Mouse (Mus musculus) neural tube, embryonic 12.5 days (tissue): ENCODE results near the gene Klhdc1. TPM values are rescaled to one million over a fixed set of nuclear protein-coding genes. Genes with fewer than 3 reads are reported as not detected.
A peak's percentile ranks its signal among the peaks of the same experiment; 100 is the strongest.

Experiments used
- ATAC-seq: fragments of 200-750 bp; cut with Nextera tagmentation; 2 replicates; pipeline ENCODE4 v1.8.0; 2017; ENCODE audit warnings: low read depth, mild to moderate bottlenecking, moderate TSS enrichment, moderate library complexity; ENCODE audit not compliant: low FRiP score
- H3K27ac ChIP-seq: fragments of 300-500 bp; sonication (generic); 2 replicates; pipeline ENCODE4 v1.5.1; 2016
- H3K27me3 ChIP-seq: fragments of 300-500 bp; sonication (generic); replicated peaks from 2 replicates; pipeline ENCODE4 v1.6.1; 2016; ENCODE audit warnings: mild to moderate bottlenecking
- H3K36me3 ChIP-seq: fragments of 300-500 bp; sonication (generic); 2 replicates; pipeline ENCODE4 v1.6.1; 2016; ENCODE audit warnings: mild to moderate bottlenecking
- H3K4me1 ChIP-seq: fragments of 300-500 bp; sonication (generic); 2 replicates; pipeline ENCODE4 v1.6.1; 2016
- H3K4me2 ChIP-seq: fragments of 300-500 bp; sonication (generic); replicated peaks from 2 replicates; pipeline ENCODE4 v1.6.1; 2016; ENCODE audit warnings: mild to moderate bottlenecking
- H3K4me3 ChIP-seq: fragments of 300-500 bp; sonication (generic); 2 replicates; pipeline ENCODE4 v1.5.1; 2016
- H3K9ac ChIP-seq: fragments of 300-500 bp; sonication (generic); 2 replicates; pipeline ENCODE4 v1.6.1; 2016; ENCODE audit warnings: mild to moderate bottlenecking
- H3K9me3 ChIP-seq: fragments of 300-500 bp; sonication (generic); 2 replicates; pipeline ENCODE4 v1.6.1; 2016; ENCODE audit warnings: mild to moderate bottlenecking
- WGBS: fragments of 180-500 bp; shearing (Covaris S2); methylation state at CpG from one replicate; pipeline ENCODE4 v1.1.7; 2016; 5-methylcytosine and 5-hydroxymethylcytosine counted together
- polyA plus RNA-seq: library from polyadenylated mRNA; unstranded; fragments of >200 nt; fragmentation: Nextera tagmentation; extraction: Ambion mirVana; gene quantifications from 2 replicates; pipeline ENCODE4 v1.2.1, GENCODE M21; 2016

Klhdc1 gene
- polyA plus RNA-seq, 1 experiment from 2014 or later = 5.7 TPM

DNA sequence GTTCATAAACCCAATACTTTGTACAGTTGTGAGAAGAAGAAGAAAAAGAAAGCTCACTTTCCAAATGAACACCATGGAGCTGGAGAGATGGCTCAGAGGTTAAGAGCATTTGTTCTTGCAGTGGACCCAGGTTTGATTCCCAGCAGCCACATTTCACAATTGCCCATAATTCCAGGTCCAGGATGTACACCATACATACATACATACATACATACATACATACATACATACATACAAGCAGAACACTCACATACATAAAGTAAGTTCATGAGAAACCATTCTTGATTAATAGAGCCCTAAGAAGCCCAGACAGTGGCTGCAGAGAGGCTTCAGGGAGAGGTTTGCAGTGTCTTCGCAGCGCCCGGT lies 412 bp downstream of the Klhdc1 start:
- Histone ChIP-seq H3K36me3 (no peaks in the 10 kb centered on the region), H3K27ac (0 out of 2 replicates have a peak overlapping the region, but pooled peaks have one; percentile 16), H3K27me3 (no peaks in the 10 kb centered on the region), H3K4me3 (peak overlapping the region; percentile 61), H3K4me2 (peak overlapping the region; percentile 75), H3K9ac (peak overlapping the region; percentile 77), H3K9me3 (no peaks in the 10 kb centered on the region), H3K4me1 (peaks cover 9% of the 10 kb centered on the region)
- WGBS = 1% methylated on average over 3 of the region's 3 CpGs
- ATAC-seq = no peak; the same call in 1 of the 2 replicates

DNA sequence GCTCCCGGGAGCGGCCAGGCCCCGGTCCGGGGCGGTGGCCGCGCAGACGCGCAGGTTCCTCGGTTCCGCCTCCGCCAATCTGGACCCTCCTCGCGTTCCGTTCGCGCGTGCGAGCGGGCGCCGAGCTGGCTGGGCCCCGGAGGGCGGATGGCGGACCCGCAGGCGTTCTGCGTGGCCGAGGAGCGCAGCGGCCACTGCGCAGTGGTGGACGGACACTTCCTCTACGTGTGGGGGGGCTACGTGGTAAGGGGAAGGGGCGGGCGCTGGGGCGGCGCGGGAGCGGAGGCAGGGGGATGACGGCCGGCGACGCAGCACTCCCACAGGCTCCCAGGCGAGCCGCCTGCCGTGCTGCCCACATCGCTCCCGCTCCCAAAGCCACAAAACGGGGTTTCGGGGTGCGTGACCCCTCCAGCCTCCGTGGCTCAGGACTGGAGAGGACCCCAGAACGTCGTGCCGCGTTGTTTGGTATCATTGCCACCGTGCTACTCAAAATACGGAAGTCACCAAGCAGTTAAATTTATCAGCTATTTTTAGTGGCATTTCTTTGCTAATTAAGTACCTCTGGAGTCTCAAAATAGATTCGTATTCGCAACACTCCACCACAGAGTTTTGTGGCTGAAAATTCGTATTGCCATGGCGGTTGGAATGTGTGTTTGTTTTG lies 925 bp downstream of the Klhdc1 start:
- ATAC-seq = peak; percentile 93
- H3K27me3 ChIP-seq = no peaks in the 10 kb centered on the region
- peaks cover 9% of the 10 kb centered on the region for H3K4me1 ChIP-seq
- peak overlapping the region; percentile 61 for H3K4me3 ChIP-seq
- under 1% methylated on average over 64 of the region's 64 CpGs for WGBS
- peak overlapping the region; percentile 75 for H3K4me2 ChIP-seq
- peak overlapping the region; percentile 77 for H3K9ac ChIP-seq
- no peaks in the 10 kb centered on the region for H3K36me3 ChIP-seq
- no peaks in the 10 kb centered on the region for H3K9me3 ChIP-seq
- H3K27ac ChIP-seq = 0 out of 2 replicates have a peak overlapping the region, but pooled peaks have one; percentile 16

DNA sequence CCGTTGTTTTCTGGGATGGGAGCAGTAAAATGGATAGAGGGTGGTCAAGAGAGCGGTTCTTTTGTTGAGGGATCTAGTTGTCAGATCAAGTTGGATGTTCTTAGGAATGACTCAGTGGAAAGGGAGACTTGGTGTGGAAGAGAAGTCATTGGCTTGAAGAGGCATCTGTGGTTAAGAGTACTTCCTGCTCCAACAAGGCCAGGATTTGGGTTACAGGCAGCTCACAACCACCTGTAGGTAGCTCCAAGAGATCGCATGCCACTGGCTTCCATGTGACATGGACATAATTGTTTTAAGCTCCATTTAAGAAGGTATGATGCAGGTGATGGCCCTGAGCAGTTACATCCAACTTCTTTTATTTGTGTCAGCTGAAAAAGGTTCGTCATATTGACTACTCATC lies 8.8 kb downstream of the Klhdc1 start:
- H3K27ac ChIP-seq = no peak overlapping the region
- no peaks in the 10 kb centered on the region for H3K27me3 ChIP-seq
- H3K9me3 ChIP-seq = no peaks in the 10 kb centered on the region
- H3K4me2 ChIP-seq = no peak overlapping the region
- no peak overlapping the region for H3K9ac ChIP-seq
- ATAC-seq = no peak
- no peaks in the 10 kb centered on the region for H3K36me3 ChIP-seq
- WGBS = 80% methylated on average over 4 of the region's 4 CpGs
- H3K4me3 ChIP-seq = no peak overlapping the region
- H3K4me1 ChIP-seq = no peaks in the 10 kb centered on the region

DNA sequence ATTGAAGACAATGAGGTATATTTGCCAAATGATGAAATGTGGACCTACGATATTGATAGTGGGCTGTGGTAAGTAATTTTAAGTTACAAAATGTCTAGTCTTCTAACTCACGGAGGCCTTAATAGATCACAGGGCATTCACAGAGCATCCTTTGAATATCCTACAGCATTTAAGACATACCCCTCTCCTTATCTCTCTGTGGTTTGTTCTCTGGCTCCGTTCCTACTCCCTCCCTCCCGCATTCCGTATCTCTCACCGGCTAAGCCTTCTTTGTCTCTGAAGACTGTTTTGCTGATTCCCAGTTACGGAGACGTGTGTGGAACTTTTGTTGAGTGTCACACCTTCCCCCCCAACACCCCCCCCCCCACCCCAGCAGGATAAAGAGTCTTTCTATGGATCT lies 9.8 kb downstream of the Klhdc1 start:
- Histone ChIP-seq H3K4me1 (no peaks in the 10 kb centered on the region), H3K36me3 (no peaks in the 10 kb centered on the region), H3K4me2 (no peak overlapping the region), H3K9ac (no peak overlapping the region), H3K27ac (no peak overlapping the region), H3K9me3 (no peaks in the 10 kb centered on the region), H3K27me3 (no peaks in the 10 kb centered on the region), H3K4me3 (no peak overlapping the region)
- 90% methylated on average over 8 of the region's 8 CpGs for WGBS
- ATAC-seq = no peak

DNA sequence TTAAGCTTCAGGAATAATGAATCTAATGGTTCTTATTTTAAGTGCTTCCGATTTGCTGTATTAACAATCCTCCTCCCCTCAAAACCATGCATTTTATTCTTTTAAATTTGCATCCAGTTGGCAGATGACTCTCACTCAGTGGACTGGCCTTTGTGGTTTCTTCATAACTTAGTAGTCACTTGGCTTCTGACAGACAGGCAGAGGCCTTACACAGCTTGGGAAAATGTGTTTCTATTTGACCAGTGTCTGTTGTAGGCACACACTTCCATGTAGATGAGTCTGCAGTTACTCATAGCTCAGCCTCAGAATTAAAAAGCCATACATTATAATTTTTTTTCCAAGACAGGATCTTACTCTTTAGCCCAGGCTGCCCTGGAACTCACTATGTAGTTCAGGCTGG lies 12.8 kb downstream of the Klhdc1 start:
- Histone ChIP-seq H3K4me1 (no peaks in the 10 kb centered on the region), H3K36me3 (no peaks in the 10 kb centered on the region)

DNA sequence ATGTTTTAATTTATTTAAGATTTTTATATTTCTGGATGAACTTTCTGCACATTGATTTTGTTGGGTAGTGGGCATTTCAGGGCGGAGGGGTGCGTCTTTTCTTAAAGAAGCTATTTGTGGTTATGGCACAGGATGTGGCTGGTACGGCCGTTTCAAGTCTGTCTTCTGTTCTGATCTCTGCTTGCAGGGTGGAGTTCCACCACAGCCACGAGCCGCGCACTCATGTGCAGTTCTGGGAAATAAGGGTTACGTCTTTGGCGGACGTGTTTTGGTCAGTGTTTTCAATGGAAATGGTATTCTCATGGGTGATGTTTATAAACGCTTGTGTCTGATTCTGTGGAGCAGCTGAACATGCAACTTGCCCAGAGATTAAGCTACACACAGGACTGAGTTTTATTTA lies 16.9 kb downstream of the Klhdc1 start:
- Histone ChIP-seq H3K4me3 (no peak overlapping the region), H3K9me3 (no peaks in the 10 kb centered on the region), H3K4me1 (no peaks in the 10 kb centered on the region), H3K27ac (no peak overlapping the region), H3K36me3 (no peaks in the 10 kb centered on the region), H3K4me2 (no peak overlapping the region), H3K9ac (no peak overlapping the region), H3K27me3 (no peaks in the 10 kb centered on the region)
- 92% methylated on average over 11 of the region's 11 CpGs for WGBS
- ATAC-seq = no peak

More for the DNA sequence above, 12.8 kb downstream of the Klhdc1 start:
- ATAC-seq = no peak
- no peak overlapping the region for H3K4me3 ChIP-seq
- H3K4me2 ChIP-seq = no peak overlapping the region
- H3K9me3 ChIP-seq = no peaks in the 10 kb centered on the region
- no peak overlapping the region for H3K27ac ChIP-seq
- no peaks in the 10 kb centered on the region for H3K27me3 ChIP-seq
- no peak overlapping the region for H3K9ac ChIP-seq
- WGBS = 95% methylated on average over 1 of the region's 1 CpGs

DNA sequence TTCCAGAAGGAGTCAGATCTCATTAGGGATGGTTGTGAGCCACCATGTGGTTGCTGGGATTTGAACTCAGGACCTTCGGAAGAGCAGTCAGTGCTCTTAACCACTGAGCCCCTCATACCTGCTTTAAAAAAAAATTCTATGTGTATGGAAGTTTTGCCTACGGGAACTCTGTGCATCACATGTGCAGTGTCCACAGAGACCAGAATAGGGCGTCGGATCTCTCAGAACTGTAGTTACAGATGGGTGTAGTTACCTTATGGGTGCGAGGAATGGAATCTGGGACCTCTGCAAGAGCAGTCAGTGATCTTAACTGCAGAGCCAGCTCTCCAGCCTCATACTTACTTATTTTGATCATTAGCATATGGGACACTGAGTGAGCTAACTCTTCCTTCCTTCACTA lies 21.3 kb downstream of the Klhdc1 start:
- no peaks in the 10 kb centered on the region for H3K27me3 ChIP-seq
- H3K4me3 ChIP-seq = no peak overlapping the region
- H3K36me3 ChIP-seq = no peaks in the 10 kb centered on the region
- H3K27ac ChIP-seq = no peak overlapping the region
- no peaks in the 10 kb centered on the region for H3K9me3 ChIP-seq
- WGBS = 95% methylated on average over 5 of the region's 5 CpGs
- no peaks in the 10 kb centered on the region for H3K4me1 ChIP-seq
- no peak for ATAC-seq
- H3K4me2 ChIP-seq = no peak overlapping the region
- no peak overlapping the region for H3K9ac ChIP-seq

DNA sequence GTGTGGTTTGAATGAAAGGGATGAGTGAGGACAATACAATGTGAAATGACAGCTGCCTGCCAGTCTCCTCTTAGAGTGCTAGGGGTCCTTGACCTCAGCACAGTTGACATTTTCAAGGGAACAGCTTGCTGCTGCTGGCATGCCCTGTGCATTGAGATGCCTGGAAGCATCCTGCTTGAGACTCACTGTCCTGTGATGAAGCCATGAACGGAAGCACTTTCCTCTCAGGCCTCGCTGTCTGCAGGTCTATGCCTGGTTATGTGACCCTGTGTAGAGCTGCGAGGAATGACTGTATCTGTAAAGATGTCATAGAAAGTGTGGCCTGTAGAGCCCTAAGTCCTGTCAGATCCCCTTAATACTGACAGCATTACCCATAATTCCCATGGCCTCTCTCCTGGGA lies 24.1 kb downstream of the Klhdc1 start:
- H3K4me3 ChIP-seq = no peak overlapping the region
- H3K4me1 ChIP-seq = no peaks in the 10 kb centered on the region
- no peaks in the 10 kb centered on the region for H3K36me3 ChIP-seq
- ATAC-seq = no peak
- WGBS = 93% methylated on average over 3 of the region's 3 CpGs
- no peak overlapping the region for H3K9ac ChIP-seq
- no peaks in the 10 kb centered on the region for H3K9me3 ChIP-seq
- no peak overlapping the region for H3K27ac ChIP-seq
- H3K4me2 ChIP-seq = no peak overlapping the region
- no peaks in the 10 kb centered on the region for H3K27me3 ChIP-seq

DNA sequence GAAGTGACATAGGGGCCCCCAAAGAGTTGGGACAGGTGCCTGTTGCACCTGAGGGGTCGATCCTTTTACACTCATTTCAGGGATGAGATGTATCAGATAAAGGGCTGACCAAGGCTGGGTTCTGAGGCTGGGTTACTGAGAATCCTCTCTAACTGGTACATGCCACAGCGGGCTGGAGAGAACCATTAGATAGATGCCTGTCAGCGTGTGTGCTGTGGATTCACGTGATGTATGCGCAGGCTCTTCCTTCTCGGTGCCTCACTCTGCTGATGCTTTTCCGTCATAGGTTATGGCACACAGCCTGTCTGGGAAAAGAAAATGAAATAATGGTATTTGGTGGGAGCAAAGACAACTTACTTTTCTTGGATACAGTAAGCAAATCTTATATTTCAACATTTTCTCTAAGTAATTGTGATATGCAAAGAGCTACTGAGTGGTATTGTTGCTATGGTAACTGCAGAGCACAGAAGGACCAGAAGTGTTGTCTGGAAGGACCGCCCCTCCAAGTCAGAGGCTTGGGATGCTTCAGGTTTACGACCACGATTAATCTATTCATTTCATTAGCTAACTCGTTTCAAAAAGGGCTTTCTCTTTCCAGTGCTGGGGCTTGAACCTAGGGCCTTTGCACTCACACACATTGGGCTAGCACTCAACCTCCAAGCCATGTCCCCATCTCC lies 27.1 kb downstream of the Klhdc1 start:
- no peak overlapping the region for H3K4me2 ChIP-seq
- no peaks in the 10 kb centered on the region for H3K36me3 ChIP-seq
- H3K9ac ChIP-seq = no peak overlapping the region
- H3K4me3 ChIP-seq = no peak overlapping the region
- H3K9me3 ChIP-seq = no peaks in the 10 kb centered on the region
- 71% methylated on average over 11 of the region's 11 CpGs for WGBS
- H3K27ac ChIP-seq = no peak overlapping the region
- no peaks in the 10 kb centered on the region for H3K27me3 ChIP-seq
- no peak for ATAC-seq
- no peaks in the 10 kb centered on the region for H3K4me1 ChIP-seq

DNA sequence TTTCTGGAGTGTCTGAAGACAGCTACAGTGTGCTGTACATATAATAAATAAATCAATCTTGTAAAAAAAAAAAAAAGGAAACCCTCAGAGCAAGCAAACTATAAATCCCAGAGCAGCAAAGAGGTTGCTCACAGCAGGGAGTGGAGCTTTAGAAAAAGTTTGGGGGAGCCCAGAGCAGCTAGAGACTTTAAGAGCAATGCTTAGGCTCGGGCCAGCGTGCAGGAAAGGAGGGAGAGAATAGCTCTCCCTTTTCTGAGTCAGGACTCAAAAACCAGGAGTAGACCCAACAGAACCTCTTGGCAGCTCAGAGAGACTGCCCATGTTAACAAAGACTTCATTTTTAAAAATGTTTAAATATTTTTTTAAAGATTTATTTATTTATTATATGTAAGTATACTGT lies 28.0 kb downstream of the Klhdc1 start:
- WGBS = 61% methylated on average over 2 of the region's 2 CpGs
- H3K4me1 ChIP-seq = no peaks in the 10 kb centered on the region
- no peak overlapping the region for H3K4me2 ChIP-seq
- no peak for ATAC-seq
- H3K27ac ChIP-seq = no peak overlapping the region
- no peaks in the 10 kb centered on the region for H3K9me3 ChIP-seq
- H3K36me3 ChIP-seq = no peaks in the 10 kb centered on the region
- H3K4me3 ChIP-seq = no peak overlapping the region
- H3K27me3 ChIP-seq = no peaks in the 10 kb centered on the region
- no peak overlapping the region for H3K9ac ChIP-seq

DNA sequence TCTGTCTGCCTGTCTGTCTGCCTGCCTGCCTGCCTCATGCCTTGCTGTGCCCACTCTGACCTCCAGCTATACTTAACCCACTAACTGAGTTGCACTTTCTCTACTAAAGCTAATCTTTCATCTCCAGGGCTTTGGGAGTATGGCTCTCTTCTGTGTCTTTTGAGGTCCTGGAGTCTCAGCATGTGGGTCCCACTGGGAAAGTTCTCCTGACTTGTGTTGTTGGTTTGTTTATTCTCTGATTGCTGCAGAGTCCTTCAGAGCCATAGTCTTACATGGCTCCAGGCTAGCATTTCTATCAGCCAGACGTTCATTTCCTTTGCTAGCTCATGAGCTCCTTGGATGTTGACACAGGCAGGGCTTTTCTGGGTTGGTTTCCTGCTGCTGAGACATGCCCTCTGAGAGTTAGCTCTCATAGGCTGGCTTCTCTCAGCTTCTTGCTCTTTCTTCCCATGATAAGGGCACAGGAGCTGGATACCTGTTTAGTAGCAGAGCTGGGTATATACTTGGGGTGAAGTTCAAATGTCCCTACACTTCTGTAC lies 39.0 kb downstream of the Klhdc1 start:
- WGBS = 65% methylated on average over 1 of the region's 1 CpGs
- H3K4me1 ChIP-seq = no peaks in the 10 kb centered on the region
- ATAC-seq = no peak
- no peak overlapping the region for H3K4me2 ChIP-seq
- no peak overlapping the region for H3K27ac ChIP-seq
- no peaks in the 10 kb centered on the region for H3K36me3 ChIP-seq
- H3K9me3 ChIP-seq = 0 out of 2 replicates have a peak, but pooled peaks cover 3% of the 10 kb centered on the region
- H3K27me3 ChIP-seq = no peaks in the 10 kb centered on the region
- no peak overlapping the region for H3K4me3 ChIP-seq
- H3K9ac ChIP-seq = no peak overlapping the region

DNA sequence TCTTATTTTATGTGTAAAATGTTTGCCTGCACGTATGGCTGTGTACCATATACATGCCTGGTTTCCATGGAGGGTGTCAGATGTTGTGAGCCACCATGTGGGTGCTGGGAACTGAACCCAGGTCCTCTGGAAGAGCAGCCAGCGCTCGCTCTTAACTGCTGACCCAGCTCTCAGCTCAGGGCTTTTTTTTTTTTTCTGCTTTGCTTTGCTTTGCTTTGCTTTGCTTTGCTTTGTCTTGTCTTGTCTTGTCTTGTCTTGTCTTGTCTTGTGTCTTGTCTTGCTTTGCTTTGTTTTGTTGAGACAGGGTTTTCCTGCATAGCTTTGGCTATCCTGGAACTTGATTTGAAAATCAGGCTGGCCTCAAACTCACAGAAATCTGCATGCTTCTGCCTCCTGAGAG lies 39.9 kb downstream of the Klhdc1 start:
- ATAC-seq = no peak
- H3K4me1 ChIP-seq = no peaks in the 10 kb centered on the region

More for the DNA sequence above, 39.9 kb downstream of the Klhdc1 start:
- 92% methylated on average over 3 of the region's 3 CpGs for WGBS
- 0 out of 2 replicates have a peak, but pooled peaks cover 3% of the 10 kb centered on the region for H3K9me3 ChIP-seq
- H3K4me3 ChIP-seq = no peak overlapping the region
- no peak overlapping the region for H3K27ac ChIP-seq
- H3K27me3 ChIP-seq = no peaks in the 10 kb centered on the region
- H3K9ac ChIP-seq = no peak overlapping the region
- no peak overlapping the region for H3K4me2 ChIP-seq
- no peaks in the 10 kb centered on the region for H3K36me3 ChIP-seq
